Mouse (Mus musculus) adrenal gland, adult (tissue): ENCODE measurements around the gene 4632433K11Rik.
"Not testable (repeated sequence)": the region's sequence is repeated elsewhere in the genome, so short reads cannot be mapped to it uniquely, and the experiment has no call there.

Experiments used
- DNase-seq, 2 experiments: peaks; one replicate each; pipeline ENCODE4 v3.0.0; 2022 to 2023; ENCODE audit warnings: low spot score in 1 of 2; ENCODE audit not compliant: inconsistent age in 2 of 2

4632433K11Rik gene

DNA sequence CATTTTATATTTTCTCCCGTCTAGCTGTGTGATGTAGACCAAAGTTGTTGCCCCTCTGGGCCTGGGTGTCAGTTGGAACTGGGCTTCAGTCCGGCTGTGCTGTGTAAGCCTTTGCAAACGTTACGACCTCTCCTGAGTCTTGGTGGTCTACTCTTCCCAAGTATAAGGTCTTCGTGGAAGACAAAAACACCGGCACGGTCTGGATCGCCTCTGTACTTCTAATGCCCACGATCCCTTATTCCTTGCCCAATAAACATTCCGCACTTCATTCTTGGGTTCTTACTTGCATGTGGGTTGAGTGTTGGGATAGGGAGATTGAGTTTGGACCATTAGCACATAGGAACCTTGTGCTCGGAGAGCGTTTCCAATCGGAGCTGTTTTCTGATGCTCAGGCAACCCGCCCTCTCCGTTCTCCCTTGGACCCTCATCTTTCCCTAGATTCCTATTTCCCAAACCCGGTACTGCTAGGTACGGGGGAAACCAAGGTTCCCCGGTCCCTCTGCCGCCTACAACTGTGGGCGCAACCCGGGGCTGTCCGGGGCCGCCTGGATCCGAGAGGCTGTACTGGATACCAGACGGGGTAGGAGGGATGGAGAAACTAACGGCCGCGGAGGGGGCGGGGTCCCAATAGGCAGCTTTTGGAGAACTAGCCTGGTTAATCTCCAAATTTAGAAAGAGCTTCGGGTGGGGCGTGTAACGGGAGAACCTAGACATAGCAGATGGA is 19.7 kb downstream of the 4632433K11Rik start:
- DNase-seq, result no peak

- no peak for DNase-seq
Observed at GRCm38 (mm10) chr7:5056651-5057263, 22.8 kb downstream of the 4632433K11Rik start.

DNA sequence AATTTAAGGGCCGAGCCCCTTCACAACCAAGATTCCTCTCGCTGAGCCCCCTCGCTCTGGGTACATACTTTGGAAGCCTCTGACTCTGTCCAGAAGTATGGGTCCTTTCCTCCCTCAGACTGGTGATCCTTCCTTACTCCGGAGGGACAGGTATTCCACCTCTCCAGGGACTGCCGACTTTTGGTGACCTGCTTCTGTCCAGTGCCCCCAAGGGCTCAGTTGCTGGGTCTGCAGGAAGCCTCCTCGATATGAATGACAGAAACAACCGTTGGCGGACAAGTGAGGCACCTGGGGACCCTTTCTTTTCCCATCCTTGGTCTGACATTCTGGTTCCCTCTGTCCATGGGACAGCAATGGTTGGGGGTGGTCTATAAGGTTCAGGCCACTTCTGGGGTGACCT is 23.5 kb downstream of the 4632433K11Rik start:
- DNase-seq, result no peak

- DNase-seq, result no peak
Observed at GRCm38 (mm10) chr7:5057804-5058203, 23.9 kb downstream of the 4632433K11Rik start.

DNA sequence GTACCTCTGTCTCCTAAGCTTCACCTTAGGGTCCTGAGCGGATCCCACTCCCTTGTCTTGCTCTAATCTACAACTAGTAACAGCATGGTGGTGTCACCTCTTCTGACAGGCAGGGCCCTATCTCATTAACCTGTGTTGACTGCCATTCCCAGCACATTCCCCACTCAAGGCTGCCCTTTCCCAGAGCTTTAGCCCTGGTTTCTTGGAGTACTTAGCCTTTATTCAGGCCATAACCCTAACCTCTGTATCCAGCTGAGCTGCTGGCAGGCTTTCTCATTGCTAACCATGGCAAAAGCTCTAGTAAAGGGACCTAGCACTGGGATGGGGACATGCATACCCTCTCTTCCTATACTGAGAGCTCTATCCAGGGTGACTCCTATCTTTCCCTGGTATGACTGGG is 24.7 kb downstream of the 4632433K11Rik start:
- DNase-seq, result no peak

DNA sequence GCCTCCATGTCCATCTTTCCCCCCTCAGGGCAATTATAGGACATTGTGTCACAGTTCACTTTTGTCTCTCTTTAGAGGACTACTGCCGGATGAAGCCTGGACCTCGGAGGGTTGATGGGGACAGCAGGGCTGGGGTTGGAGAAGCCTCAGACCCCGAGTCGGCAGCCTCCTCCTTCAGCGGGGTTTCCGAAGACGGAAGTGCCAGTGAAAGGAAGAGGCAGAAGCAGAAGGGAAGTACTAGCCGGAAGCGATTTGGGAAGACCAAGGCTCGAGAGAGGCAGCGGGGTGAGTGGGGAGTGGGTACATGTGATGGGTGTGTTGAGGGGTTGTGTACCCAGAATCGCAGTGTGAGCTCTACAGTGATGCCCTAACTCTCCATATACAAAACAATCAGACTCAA is 25.5 kb downstream of the 4632433K11Rik start:
- DNase-seq, result peak in 1 of 2 experiments; percentile 55

DNA sequence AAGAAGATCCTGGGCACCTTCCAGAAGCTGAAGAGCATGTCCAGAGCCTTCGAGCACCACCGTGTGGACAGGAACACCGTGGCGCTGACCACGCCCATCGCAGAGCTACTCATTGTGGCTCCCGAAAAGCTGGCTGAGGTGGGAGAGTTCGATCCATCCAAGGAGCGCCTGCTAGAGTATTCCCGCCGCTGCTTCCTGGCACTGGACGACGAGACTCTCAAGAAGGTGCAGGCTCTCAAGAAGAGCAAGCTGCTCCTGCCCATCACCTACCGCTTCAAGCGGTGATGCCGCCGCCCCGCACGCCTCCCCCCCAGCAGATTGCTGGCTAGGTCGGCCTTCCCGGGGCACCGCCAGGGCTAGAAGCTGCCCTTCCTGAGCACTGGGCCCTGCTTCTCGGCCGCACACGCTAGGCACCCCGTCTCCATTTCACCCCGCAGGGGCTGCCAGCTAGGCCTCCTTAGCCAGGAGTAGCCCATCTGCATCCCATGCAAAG is 26.4 kb downstream of the 4632433K11Rik start:
- peak; percentile 88 to 93 for DNase-seq

- DNase-seq, result peak; percentile 98 to 99
Observed at GRCm38 (mm10) chr7:5060944-5061773, 27.2 kb downstream of the 4632433K11Rik start.

DNA sequence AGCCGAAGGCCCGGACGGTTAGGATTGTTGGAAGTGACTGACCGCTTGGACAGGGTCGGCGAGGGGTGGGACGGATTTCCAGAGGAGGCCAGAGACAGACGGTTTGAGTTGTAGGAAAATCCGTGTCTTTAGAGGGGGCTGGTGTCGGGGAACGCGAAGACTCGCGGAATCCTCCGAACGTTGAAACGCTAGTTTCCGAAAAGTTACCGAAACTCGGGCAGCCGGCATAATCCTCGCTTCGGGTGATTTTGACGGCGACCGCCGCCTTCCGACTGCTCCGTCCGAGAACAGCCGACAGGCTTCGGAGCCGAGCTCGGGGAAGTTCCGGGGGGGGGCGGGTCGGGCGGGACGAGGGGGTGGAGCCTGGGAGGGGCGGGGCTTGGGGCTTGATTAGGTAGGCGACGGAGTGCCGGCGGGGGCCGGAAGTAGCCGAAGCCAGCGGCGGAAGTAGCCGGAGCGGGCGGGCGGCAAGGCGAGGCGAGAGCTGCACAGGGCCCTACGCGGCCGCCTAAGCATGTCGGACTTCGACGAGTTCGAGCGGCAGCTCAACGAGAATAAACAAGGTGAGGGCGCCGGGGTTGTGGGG is 27.9 kb downstream of the 4632433K11Rik start, which contains the start of gene U2af2:
U2af2 (plus strand) TSS at position 370 of the 586 bp plus-strand sequence.
- peak; percentile 95 to 97 for DNase-seq

DNA sequence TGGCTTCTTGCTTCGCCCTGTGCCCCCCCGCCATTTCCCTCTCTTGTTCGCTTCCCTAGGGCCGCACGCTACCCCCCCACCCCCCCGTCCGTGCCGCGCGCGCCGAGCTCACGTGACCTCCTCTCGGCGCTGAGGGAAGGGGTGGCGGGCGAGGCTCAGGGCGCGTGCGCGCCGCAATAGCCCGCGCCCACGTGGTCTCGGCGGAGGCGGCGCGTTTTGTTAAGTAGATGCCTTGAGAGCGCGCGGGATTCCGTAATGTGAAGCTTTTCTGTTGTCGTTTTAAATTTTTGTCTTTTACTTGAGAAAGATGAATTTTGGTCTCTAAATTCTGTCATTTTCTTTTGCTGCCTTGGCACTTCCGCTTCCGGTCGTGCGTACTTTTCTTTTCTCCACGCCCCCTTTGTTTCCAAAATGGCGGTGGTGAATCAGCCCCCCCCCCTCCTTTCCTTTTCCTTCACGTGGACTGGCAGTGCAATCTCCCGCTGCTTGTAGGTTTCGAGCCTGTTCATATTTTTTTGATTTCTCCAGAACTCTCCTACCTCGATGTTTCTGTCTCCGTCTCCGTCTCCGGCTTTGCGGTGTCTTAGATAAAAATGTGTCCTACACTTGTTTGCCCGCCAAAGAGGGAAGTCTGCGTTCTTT is 28.6 kb downstream of the 4632433K11Rik start:
- DNase-seq, result peak in 1 of 2 experiments; percentile 93

DNA sequence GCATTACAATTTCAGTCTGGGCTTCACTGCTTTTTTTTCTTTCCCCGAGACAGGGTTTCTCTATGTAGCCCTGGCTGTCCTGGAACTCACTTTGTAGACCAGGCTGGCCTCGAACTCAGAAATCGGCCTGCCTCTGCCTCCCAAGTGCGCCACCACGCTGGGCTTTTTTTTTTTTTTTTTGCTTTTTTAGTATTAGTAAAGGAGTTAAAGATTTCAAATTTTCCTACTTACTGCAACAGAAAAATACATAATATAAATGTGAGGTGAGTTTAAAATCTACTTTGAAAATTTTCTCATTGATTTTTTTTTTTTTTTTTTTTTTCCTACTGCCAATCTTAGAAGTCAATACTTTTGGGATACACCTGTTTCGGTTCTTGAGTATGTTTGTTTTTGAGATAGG is 31.0 kb downstream of the 4632433K11Rik start:
- DNase-seq, result no peak

DNA sequence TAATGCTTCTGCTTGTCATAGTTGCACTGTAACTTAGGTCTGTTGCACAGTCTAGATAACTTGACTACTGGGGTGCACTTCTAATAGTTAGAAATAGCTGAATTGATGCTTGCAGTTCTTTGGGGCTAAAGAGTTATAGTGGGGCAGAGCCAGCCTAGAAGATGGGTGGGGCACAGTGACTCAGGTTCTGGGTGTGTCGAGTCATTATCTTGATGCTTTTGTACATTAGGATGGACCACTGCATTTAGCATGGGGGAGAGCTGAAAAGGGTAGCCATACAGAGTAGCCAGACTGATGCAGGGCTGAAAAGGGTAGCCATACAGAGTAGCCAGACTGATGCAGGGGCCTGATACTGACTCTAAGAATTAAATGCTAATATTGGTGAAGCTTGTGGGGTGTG is 39.7 kb downstream of the 4632433K11Rik start:
- DNase-seq, result no peak

DNA sequence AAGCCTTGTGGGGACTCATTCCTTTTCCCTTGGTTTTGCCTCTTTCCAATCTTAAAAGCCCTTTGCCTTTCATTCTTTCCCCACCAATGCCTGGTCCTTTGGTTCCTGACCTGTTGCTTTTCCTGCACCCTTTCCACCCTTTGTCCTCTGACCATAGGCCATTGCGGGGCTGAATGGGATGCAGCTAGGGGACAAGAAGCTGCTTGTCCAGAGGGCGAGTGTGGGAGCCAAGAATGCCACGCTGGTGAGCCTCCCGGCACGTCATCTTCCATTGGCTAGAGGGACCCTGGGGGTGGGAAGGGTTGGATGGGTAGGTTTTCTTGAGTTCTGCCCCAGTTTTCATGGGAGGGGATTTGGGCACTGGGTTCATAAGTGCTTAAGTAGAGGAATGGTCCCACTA is 41.1 kb downstream of the 4632433K11Rik start:
- DNase-seq, result no peak

DNA sequence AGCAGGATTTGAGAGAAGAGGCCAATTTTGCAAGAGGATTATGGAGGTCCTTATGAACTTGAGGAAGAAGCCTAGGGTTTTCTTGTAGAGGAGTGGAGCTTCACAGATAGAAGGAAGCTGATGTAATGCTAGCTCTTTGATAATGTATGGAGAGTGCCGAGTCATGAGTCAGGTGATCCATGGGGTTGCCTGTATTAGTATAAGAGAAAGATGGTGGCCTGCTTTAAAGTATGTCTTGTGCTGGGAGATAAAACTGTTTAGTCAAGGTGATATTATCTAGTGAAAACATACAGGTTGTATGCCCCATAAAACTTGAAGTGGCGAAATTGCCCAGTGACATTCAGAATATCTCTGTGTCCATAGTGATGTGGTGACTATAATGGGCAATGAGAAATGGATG is 43.0 kb downstream of the 4632433K11Rik start:
- DNase-seq, result no peak

- not testable (repeated sequence) for DNase-seq
Observed at GRCm38 (mm10) chr7:5079365-5080009, 45.6 kb downstream of the 4632433K11Rik start.

DNA sequence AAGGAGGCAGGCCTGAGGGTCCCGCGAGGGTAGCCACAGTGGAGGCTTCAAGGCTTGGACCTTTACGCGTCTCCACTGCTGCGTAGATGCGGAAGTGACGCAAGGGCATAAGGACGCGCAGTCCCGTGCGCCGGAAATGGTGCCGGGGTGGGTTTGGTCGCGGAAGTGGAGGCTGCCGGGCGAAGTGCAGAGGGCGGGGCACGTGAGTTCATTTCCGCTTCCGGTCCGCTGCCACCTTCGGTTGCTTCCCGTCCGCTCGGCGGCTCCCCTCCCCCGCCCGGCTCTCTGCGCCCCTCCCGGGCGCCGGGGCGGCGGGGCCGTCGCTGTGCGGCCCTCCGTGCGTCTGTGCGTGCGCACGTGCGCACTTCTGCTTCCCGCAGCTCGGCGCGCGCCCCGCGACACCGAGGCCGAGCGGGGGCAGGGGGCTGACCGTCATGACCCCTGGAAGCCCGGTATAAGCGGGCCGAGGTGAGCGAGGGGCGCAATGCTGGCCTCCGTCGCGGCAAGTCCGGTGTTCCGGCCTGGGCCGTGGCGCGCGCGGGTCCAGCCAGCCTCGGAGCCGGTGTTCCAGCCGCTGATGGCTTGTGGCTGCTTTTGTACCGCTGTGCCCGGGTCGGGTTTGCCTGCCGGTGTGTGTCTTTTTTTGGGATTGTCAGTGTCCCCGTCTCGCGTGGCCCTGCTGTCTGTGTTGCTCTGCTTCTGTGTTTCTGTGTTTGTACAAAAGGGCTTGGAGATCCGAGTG is 46.3 kb downstream of the 4632433K11Rik start, which contains the start of gene Epn1:
Epn1 (plus strand) TSS at position 226 of the 742 bp plus-strand sequence.
- DNase-seq, result peak; percentile 98

DNA sequence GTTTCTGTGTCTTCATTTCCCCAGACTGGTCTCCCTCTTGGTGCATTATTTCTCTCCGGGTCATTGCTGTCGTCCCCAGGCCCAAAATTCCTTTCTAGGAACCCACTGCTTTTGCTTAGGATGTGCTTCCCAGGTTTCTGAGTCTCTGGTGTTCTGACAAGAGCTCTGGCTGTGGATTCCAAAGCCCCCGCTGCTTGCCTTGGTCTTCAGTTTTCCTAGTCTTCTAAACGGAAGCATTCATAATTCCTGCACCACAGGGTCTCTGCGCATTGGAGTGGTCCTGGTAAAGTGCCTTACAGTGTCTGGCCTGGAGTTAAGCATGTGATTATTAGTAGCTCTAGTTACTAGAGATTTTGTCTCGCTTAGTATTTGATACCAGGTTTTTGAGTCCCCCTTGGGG is 46.9 kb downstream of the 4632433K11Rik start:
- no peak for DNase-seq

- DNase-seq, result no peak
Observed at GRCm38 (mm10) chr7:5081241-5081640, 47.3 kb downstream of the 4632433K11Rik start.

DNA sequence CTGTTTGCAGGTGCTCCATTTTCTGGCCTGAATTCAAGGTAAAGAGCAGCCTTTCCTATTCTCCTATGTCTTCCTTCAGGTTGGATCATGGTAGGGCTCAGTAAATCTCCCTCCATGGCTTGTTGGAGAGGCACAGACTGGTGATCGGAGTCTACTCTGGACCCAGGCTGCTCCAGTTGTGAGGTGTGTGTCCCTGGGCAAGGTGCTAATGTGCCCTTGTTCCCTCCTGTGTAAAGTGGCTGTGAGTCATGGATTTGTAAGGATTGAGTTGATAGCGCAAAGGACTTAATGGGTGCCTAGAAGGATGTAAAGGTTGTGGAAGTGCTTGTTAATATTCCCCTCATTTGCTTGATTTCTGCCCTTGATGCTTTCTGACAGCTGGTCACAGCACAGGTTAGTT is 48.0 kb downstream of the 4632433K11Rik start:
- DNase-seq, result no peak
